Mouse (Mus musculus): ENCODE data around the gene Gm17324.
"Not testable (repeated sequence)": the region's sequence is repeated elsewhere in the genome, so short reads cannot be mapped to it uniquely, and the experiment has no call there.

The Gm17324 gene

DNA sequence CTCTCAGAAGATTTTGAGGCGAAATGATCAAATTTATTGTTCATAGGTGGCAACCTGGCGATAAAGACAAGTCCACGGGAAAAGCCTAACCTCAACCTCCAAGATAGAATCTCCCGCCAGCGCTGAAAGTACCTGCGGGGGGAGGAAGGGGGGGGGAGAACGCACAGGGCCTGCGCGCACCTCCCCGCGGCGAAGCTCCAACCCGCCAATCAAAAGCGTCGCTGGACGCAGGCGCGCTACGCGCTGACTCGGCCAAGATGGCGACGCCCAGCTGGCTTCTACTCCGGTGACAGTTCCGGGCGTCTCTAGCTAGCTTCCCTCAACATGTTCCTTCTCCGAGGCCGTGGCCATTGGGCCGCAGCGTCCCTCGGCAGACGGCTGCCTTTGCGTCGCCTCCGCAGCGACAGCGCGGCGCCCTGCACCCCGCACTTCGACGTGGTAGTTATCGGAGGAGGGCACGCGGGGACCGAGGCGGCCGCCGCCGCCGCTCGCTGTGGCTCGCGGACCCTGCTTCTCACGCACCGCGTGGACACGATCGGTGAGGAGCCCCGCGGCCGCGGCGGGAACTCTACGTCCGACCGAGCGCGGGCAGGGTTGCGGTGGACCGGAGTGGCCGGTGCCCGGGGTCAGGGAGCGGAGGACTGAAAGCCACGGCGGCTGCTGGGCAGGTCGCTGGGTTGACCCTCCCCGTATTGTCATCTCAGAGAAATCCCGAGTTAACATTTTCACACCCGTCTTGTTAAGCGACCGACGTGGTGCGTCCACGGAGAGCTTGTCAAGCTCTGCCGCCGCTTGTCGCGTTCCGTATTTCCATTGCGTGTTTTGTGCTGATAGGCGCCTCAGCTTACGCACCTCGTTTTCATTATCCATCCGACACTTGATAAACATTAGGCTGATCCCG is at the start of gene Gm17324, which contains the start of gene Mto1:
Gm17324 (minus strand) TSS at position 814 of the 901 bp plus-strand sequence.
Mto1 (plus strand) TSS at position 236 of the 901 bp plus-strand sequence.
- DNase-seq, result peak; percentile 94

DNA sequence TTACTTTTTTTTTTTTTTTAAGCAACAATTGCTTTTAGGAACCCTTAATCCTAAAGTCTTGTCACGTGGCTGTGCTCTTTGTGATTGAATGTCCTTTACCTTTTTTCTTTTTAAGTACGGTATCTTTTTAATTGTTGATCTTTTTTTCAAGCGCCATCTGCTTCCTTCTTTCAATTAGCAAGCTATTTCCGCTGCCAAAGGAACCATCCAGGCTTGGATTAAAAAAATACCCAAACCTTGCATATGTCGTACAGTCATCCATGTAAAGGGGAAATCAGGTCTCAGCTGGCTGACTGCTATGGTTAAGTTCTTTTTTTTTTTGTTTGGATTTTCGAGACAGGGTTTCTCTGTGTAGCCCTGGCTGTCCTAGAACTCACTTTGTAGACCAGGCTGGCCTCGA is 44.6 kb upstream of the Gm17324 start:
- DNase-seq, result no peak

DNA sequence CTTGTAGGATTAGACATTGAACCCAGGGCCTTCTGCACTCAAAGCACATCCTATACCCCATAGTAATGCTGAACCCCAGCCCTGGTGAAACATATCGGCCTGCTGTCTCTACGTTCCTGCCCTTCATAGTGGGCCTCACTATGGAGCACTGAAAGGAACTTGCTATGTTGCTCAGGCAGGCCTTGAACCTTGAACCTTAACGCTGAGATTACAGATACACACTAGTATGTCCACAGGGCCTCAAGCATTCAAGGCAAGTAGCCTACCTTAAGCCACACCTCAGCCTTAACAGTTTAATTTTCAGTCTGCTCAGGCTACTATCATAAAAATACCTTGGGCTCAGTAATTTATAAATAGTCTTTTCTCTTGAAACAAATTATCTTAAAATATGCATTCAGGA is 43.7 kb upstream of the Gm17324 start:
- DNase-seq, result no peak

DNA sequence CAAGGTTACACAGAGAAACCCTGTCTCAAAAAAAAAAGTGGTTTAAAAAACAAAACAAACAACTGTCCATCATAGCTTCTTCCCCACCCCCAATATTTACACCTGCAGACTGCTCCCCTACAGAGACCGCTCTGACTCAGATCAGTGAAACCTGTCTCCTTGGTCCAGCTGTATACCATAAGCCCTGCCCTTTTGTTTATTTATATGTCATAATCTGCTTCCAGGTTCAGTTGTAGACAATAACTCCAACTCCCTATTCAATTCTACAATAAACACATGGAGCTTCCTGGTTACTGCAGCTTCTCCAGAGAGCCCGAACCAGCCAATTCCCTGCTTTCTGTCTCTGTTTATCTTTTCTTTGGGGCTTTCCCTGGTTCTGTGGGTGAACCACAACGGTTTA is 42.6 kb upstream of the Gm17324 start:
- no peak for DNase-seq

DNA sequence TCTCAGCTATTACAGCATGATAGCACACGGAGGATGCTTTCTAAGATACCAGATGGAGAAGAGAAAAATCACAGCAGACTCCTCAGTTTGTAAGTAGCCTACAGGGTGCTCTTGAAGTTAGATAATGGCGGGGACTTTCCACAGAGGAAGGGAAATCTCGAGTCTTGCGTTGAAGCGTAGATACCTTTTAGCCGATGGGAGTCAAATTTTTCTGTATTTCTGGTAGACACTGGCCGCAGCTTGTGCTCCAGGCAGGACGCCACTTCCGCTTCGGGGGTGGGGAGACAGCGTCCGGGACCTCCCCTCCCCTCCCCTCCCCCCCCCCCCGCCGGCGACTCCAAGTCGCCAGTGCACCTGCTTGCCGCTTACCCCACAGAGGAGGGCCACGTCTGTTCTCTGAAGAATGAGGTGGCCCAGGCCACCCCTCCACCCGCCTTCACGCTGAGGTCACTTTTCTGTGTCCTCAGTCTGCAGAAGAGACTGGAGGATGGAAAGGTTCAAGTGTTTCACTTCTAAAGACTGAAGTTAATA is 40.4 kb upstream of the Gm17324 start, which contains the start of gene Eef1a1:
Eef1a1 (minus strand) TSS at position 262 of the 531 bp plus-strand sequence.
- DNase-seq, result peak; percentile 70

DNA sequence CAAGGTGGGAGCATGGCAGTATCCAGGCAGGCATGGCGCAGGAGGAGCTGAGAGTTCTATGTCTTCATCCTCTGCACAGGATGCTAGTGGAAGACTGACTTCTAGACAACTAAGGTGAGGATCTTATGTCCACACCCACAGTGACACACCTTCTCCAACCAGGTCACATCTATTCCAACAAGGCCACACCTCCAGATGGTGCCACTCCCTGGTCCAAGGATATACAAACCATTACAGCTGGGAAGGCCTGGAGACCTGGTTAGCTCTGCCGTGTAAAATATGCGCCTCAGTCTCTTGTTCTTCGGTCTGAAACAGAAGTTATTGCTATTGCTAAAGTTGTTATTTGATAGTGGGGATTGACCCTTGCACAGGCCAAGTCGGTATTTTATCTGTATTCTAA is 39.4 kb upstream of the Gm17324 start:
- not testable (repeated sequence) for DNase-seq

DNA sequence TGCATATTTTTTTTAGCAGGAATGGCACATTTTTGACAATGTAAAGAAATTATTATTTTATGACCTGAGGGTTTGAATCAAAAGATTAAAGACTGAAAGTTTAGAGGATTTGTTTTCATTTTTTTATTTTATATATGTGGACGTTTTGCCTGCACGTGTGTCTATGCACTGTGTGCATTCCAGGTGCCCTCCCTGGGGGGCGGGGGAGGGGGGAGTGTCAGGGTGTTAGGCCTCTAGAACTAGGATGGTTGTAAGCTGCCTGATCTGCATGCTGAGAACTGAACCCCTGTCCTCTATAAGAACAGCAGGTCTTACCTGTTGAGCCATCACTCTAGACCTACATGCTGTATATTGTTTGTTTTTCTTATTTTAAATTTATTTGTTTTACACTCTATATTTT is 36.1 kb upstream of the Gm17324 start:
- DNase-seq, result no peak

DNA sequence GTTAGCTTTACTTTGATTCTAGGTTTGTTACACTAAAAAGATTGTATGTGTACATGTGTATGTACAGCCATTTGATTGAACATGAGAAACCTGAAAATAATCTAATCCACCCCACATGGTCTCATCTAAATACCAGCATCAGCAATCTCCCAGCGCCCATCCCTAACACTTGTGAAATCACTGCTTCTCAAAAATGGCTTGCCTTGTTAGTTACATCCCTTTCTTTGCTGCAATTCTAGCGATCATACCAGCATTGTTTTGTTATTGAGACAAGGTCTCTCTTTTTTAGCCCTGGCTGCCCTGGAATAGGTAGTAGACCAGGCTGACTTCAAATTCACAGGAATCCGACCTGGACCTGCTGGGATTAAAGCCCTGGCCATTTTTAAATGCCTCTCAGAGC is 33.8 kb upstream of the Gm17324 start:
- DNase-seq, result no peak

DNA sequence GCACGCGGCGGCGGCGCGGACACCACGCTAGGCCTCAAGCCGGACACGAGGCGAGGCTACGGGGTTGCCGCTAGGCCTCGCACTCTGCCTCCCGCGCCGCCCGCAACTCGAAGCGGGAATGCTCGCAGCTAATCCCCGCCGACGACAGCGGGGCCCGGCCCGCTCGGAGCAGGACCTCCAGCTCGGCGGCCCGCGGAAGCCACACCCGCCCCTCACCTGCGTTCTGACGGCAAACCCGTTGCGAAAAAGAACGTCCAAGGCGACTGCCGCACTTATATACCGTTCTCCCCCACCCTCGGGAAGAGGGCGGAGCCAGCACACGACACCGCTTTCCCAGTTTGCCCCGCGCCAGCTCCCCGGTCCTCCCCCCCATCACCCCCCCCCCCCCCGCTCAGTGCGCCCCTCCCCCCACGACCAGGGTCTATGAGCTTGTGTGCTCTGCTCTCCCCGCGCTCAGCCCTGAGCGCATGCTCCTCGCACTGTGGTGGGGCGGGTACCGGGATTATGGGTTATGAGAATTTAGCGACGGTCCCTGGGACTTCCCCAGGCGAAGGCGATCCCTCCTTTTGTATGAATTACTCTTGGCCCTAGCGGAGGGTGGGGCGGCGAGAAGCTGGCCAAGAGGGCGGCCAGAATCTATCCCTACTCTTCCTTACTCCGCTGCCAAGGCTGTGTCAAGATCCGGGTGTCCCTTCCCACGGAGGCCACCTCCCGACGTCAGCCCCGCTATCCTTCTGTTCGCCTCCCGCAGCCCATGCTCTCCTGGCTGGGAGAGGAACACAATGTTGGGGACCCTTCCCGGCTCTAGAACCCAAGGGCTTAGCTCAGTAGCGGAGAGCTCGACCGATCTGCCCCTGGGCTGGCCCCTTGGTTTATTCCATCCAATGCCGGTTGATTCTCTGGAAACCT is 33.1 kb upstream of the Gm17324 start:
- DNase-seq, result peak; percentile 99

DNA sequence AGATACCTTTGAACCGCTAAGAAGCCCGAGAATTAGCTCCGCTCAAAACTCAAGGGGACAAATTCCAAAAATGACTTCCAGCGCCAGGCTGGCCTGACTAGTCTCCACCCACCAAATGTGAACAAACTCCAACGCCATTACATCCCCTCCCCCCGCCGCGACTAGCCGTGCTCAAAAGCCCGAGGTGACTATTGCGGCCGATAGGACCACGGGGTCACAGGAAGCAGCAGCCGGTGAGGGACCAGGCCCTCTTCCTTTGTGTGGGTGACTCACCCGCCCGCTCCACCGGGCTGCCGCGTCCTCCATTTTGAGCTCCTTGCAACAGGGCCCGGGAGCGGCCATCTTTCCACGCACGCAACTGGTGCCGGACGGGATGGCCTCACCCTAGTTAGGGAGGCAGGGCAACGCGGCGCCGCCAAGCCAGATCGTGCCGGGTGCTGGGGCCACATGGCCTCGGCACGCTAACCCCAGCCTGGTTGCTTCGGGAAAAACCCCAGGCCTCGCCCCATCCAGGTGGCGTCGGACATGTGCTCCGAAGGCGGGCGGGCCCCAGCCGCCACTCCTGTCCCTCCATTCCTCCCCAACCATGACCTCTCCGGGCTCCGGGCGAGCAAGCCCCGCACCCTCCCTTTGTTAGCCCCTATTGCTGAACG is 32.2 kb upstream of the Gm17324 start:
- DNase-seq, result peak; percentile 82

DNA sequence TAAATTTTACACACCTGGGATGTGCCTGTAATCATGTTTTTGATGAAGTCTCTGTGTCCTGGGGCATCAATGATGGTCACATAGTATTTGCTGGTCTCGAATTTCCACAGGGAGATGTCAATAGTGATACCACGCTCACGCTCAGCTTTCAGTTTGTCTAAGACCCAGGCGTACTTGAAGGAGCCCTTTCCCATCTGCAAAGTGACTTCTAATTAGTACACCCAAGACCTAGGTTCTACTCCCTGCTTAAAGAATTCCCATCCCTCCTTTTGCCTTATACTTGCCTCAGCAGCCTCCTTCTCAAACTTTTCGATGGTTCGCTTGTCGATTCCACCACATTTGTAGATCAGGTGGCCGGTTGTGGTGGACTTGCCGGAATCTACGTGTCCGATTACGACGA is 31.6 kb upstream of the Gm17324 start:
- not testable (repeated sequence) for DNase-seq

DNA sequence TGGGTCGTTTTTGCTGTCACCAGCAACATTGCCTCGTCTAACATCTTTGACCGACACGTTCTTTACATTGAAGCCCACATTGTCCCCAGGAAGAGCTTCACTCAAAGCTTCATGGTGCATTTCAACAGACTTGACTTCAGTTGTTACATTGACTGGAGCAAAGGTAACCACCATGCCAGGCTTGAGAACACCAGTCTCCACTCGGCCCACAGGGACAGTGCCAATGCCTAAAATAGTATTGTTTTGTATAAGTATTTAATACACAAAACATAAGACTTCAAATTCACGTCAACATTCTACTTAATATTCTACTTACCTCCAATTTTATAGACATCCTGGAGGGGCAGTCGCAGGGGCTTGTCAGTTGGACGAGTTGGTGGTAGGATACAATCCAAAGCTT is 30.7 kb upstream of the Gm17324 start:
- not testable (repeated sequence) for DNase-seq

DNA sequence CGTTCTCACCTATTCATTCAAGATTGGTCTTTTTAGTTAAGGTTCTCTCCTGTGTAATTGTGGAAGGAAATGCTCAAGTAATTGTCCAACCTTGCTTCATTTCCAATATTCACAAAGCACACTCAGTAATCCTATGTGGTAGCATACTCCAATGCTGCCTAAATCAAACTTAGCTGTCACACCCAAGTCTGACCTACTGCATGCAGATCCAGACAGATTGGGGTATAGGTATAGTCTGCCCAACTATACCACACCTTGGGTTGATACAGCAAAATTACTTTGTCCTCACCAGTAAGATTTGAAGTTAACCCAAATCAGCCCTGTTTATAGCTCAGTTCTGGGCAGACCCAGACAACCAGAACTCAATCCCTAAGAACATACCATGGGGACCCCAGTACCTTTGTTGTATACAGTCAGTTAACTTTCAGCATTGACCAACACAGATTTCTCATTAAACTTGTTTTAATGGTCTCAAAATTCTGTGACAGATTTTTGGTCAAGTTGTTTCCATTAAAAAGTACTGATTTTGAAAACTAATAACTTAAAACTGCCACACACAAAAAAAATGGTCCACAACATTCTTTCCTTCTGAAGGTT is 29.5 kb upstream of the Gm17324 start:
- DNase-seq, result not testable (repeated sequence)

DNA sequence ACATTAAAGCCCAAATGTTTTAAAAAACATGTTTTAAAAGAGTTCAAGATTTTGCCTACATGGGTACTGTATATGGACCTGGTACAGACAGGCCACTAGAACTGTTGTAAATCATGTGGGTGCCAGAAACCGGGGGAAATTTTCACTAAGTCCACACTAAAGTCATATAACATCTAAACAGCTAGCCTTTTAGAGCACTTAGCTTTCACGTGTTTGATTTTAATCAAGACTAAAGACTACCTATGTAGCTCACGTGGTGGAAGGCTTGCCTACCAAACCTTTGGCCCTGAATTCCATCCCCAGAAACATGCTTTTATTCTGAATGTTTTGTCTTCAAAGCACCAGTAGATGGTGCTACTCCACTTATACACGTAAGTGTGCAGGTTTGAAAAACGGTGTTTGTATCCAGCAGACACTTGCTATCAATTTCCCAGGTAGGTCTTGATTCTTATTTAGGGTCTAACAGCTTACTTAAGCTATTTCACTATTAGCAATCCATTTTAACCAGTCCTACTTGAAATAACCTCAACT is 28.5 kb upstream of the Gm17324 start:
- DNase-seq, result peak; percentile 74

DNA sequence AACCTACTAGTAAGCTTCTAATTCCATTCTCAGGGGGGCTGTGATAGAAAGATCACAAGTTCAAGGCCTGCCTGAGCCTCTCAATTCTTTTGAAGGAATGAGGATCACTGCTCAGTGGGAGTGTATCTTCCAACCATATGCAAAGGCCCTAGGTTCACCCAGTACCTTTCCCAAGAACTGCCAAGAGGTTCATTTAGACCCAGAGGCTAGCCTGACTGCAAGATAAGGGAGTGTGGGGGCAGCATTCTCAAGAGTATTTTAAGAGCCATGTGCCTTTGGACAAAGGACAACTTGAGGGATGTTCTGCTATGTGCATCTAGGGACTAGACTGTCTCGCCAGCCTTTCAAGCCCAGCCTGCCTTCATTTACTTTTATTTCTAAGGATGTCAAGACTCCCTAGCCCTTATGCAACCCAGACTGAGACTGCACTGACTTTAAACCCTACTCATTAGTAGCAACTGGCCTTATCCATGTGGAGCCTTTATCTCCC is 28.0 kb upstream of the Gm17324 start:
- peak; percentile 52 for DNase-seq

DNA sequence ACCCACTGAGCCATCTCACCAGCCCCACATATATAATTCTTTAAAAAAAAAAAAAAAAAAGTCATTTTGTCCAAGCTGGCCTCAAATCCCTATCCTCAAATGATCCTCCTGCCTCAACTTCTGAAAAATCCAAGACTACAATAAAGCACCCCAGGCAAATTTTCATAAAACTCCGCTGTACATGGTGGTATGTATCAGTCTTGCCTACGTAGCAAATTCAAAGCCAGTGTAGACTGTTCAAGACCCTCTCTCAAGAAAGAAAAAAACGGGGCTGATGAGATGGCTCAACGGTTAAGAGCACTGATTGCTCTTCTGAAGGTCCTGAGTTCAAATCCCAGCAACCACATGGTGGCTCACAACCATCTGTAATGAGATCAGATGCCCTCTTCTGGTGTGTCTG is 27.3 kb upstream of the Gm17324 start:
- no peak for DNase-seq

DNA sequence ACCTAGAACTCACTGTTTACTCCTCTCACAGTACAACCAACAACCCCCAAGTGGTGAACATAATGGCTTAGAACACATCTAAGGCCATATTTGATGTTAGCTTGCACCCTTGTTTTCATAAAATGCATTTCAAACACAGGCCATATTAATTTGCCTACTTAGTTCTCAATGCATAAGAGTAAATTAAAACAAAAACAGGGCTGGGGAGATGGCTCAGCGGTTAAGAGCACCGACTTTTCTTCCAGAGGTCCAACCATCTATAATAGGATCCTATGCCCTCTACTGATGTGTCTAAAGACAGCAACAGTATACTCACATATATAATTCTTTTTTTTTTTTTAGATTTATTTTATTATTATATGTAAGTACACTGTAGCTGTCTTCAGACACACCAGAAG is 26.8 kb upstream of the Gm17324 start:
- no peak for DNase-seq

DNA sequence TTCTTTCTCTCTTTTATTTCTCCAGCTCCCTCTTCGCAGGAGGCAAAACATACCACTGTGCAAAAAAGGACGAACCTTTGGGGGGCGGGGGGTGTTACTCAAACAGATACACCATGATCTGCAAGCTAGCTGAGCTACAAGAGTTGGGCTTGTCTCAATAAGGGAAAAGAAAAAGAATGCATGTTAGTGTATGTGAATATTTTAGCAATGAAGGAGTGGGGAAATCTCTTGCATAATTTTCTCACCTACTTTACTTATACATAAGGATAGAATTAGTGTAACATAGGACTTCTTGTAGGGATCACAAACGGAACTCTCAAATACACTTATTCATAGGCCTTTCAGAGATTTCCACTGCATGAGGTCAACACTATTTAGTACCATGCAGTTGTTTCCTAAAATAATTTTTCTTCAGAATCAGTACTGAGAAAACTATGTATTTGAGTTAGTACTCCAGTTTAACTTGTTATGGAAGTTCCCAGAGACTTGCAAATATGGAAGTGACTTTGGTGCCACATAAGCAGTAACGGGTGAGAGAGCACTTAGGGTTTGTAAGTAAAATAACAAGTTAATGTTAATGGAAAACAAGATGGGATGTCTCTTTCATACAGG is 26.3 kb upstream of the Gm17324 start:
- no peak for DNase-seq

DNA sequence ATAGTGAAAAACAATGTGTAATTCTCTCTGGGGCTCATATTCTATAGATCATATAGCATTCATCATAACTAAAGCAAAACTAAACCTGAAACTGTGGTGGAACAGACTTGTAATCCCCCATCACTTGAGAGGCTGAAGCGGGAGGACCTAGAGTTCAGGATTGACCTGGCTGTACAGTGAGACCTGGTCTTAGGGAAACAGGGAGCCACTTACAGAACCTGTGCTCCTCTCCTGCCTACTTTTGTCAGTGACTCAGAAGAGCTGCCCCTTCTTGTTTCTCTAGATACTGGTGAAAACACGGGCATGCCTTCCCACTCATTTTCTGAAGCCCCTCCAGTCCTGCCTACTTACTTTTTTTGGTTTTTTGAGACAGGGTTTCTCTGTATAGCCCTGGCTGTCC is 25.7 kb upstream of the Gm17324 start:
- no peak for DNase-seq

DNA sequence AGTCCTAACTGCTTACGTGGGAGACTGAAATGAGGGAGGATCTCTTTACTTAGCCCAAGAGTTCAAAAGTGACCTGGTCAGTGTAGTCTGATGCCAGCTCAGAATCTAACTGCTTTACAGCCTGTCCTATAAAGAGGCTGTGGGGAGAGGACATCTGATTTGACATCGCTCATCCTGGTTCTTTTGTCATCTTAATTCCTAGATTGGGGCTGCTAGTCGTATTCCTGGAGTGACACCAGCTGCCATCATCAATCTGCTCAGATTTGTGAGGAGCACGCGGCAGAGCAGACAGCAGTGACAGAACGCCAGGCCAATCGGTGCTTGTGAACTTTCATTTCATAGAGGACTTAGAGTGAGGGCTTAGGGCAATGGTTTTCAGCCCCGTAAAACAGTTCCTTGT is 25.0 kb upstream of the Gm17324 start:
- DNase-seq, result no peak

DNA sequence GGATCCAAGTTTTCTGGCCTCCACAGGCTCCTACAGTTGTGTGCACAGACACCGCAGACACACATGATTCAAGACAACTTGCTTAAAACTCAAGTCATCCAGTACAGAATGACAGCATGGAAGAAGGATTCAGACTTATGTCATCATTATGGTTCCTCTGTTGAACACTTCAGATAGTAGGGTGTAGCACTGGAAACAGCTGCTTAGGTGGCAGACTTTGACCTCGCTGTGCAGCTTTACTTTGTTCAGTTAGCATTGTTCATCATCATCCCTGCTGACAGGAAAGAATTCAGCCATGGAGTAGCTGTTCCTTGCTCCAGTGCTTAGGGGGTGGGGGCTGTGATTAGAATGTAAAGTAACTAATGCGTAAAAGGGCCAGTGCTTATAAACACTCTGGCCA is 17.1 kb upstream of the Gm17324 start:
- no peak for DNase-seq

Data from embryo, embryonic 11 days (tissue).